Mouse (Mus musculus) bone marrow, adult 2 months (tissue): ENCODE measurements around the gene Pnma3.
"Not testable (repeated sequence)": the region's sequence is repeated elsewhere in the genome, so short reads cannot be mapped to it uniquely, and the experiment has no call there.

Experiments
- CTCF ChIP-seq: fragments of 200-500 bp; IDR thresholded peaks from 2 replicates; pipeline ENCODE4 v1.5.1; 2011; ENCODE audit warnings: low read length, control low read depth; ENCODE audit not compliant: control insufficient read depth, insufficient read depth
- POLR2A ChIP-seq: fragments of 200-500 bp; IDR thresholded peaks from 2 replicates; pipeline ENCODE4 v1.6.1; 2011; ENCODE audit warnings: low read depth, mild to moderate bottlenecking, control low read depth, low read length, borderline replicate concordance; ENCODE audit not compliant: control insufficient read depth

- TF ChIP-seq CTCF, POLR2A: not testable (repeated sequence)
These were observed 32.4 kb downstream of the Pnma3 start, which contains the start of gene Xlr3a for GRCm38 (mm10) chrX:73096941-73097508.
